Mouse (Mus musculus): ENCODE results near the gene Get4. TPM values are rescaled to one million over a fixed set of nuclear protein-coding genes. Genes with fewer than 3 reads are reported as not detected.

Gene Get4
- polyA plus RNA-seq, 1 experiment, result 106 TPM

DNA sequence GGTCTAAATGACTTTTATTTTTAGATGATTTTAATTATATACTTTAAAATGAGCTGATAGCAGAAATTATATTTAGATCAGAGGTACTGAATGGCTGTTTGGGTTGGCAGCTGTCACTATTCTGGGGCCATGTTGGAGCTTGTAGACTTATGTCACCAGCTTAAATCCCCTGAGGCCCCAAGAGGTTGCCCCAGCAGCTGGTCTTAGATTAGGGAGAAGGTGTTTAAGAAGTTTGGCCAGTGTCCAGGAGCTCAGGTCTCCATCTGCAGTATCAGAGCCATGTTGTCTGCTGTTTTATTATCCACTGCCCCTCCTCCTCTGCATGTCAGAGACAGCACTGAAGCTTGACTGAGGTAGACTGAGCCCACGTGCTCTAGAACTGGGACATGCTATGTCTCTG lies 8.7 kb upstream of the Get4 start:
- 71% methylated on average over 1 of the region's 1 CpGs for WGBS
- no peak for DNase-seq
- no peak overlapping the region for H3K27ac ChIP-seq (ENCODE audit: insufficient read depth, low read length)
- TF ChIP-seq CTCF (IDR thresholded peaks at IDR 0.05; ENCODE audit: borderline replicate concordance, insufficient read depth, low read depth, low read length) (no peak), POLR2A (IDR thresholded peaks at IDR 0.05; ENCODE audit: borderline replicate concordance, insufficient read depth, low read length) (no peak)
- H3K4me1 ChIP-seq (ENCODE audit: control insufficient read depth, insufficient read depth, low read length), result no peaks in the 10 kb centered on the region
- H3K4me3 ChIP-seq (replicated peaks; ENCODE audit: insufficient read depth, low read depth, low read length), result no peak overlapping the region
- H3K27me3 ChIP-seq (ENCODE audit: control insufficient read depth, insufficient read depth, low read length), result no peaks in the 10 kb centered on the region

DNA sequence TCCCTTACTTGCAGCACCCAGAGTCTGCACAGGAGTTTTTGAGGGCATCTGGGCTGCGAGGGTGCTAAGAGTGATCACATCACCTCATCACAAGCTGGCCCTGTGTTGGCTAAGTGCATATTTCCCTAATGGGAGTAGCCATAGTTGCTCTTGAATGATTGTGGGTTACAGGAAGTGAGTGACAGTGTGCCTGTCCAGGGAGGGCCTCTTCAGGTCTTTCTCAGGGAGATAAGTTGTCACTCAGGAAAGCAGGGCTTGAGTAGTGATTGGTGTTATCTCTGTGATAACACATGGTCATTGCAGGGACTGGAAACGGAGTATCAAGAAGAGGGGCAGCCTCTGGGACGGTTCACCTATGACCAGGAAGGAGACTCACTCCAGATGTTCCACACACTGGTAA lies 4.4 kb upstream of the Get4 start:
- no peak for DNase-seq
- Histone ChIP-seq H3K4me3 (replicated peaks; ENCODE audit: insufficient read depth, low read depth, low read length) (no peak overlapping the region), H3K27ac (ENCODE audit: insufficient read depth, low read length) (no peak overlapping the region), H3K27me3 (ENCODE audit: control insufficient read depth, insufficient read depth, low read length) (no peaks in the 10 kb centered on the region), H3K4me1 (ENCODE audit: control insufficient read depth, insufficient read depth, low read length) (no peaks in the 10 kb centered on the region)
- TF ChIP-seq CTCF (IDR thresholded peaks at IDR 0.05; ENCODE audit: borderline replicate concordance, insufficient read depth, low read depth, low read length) (no peak), POLR2A (IDR thresholded peaks at IDR 0.05; ENCODE audit: borderline replicate concordance, insufficient read depth, low read length) (no peak)
- 90% methylated on average over 3 of the region's 3 CpGs for WGBS

GRCm38 (mm10) chr5:139248846-139249245 lies 3.3 kb upstream of the Get4 start:
- Histone ChIP-seq H3K27me3 (ENCODE audit: control insufficient read depth, insufficient read depth, low read length) (no peaks in the 10 kb centered on the region), H3K27ac (ENCODE audit: insufficient read depth, low read length) (no peak overlapping the region), H3K4me3 (replicated peaks; ENCODE audit: insufficient read depth, low read depth, low read length) (no peak overlapping the region), H3K4me1 (ENCODE audit: control insufficient read depth, insufficient read depth, low read length) (peaks cover 4% of the 10 kb centered on the region; the same call in 1 of the 2 replicates)
- TF ChIP-seq CTCF (IDR thresholded peaks at IDR 0.05; ENCODE audit: borderline replicate concordance, insufficient read depth, low read depth, low read length) (no peak), POLR2A (IDR thresholded peaks at IDR 0.05; ENCODE audit: borderline replicate concordance, insufficient read depth, low read length) (no peak)
- DNase-seq, result no peak
- WGBS, result 22% methylated on average over 3 of the region's 3 CpGs

DNA sequence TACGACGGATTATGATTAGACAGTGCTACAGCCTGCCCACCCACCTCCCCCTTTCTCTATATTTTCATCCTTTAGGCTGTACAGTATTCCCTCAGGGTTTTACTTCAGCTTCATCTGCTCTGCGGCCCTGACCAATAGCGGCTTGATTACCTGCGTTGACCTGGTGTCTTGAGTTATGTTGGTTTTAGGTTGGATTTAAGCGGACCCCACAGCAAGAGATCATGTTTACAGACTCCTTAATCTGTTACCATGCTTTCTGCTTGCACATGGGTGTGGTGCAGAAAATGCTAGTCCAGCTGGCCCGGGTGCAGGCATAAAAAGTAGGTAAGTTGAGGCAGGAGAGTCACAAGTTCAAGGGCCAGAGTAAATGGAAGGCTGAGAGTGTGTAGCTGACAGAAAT lies 845 bp upstream of the Get4 start:
- TF ChIP-seq CTCF (IDR thresholded peaks at IDR 0.05; ENCODE audit: borderline replicate concordance, insufficient read depth, low read depth, low read length) (no peak), POLR2A (IDR thresholded peaks at IDR 0.05; ENCODE audit: borderline replicate concordance, insufficient read depth, low read length) (no peak)
- WGBS, result 84% methylated on average over 7 of the region's 7 CpGs
- Histone ChIP-seq H3K27ac (ENCODE audit: insufficient read depth, low read length) (peak overlapping the region; percentile 58; the same call in 1 of the 2 replicates), H3K27me3 (ENCODE audit: control insufficient read depth, insufficient read depth, low read length) (no peaks in the 10 kb centered on the region), H3K4me3 (replicated peaks; ENCODE audit: insufficient read depth, low read depth, low read length) (no peak overlapping the region), H3K4me1 (ENCODE audit: control insufficient read depth, insufficient read depth, low read length) (peaks cover 17% of the 10 kb centered on the region)
- DNase-seq, result no peak

DNA sequence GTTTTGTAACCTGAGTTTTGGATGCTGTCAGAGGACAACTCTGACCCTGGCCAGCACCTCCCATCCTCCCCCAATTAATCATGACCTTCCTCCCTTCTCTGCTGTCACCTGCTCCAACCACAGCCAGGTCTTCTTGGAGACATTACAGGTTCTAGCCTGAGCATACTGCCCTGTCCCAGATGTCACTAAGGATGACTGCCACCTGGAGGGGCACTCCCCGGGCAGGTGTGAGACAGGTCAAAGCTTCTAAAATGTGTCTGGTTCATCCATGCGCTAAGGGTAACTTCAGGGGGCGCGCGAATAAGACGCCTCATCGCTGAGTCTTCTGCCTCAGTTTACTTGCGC lies 416 bp upstream of the Get4 start:
- DNase-seq, result no peak
- TF ChIP-seq POLR2A (IDR thresholded peaks at IDR 0.05; ENCODE audit: borderline replicate concordance, insufficient read depth, low read length) (no peak), CTCF (IDR thresholded peaks at IDR 0.05; ENCODE audit: borderline replicate concordance, insufficient read depth, low read depth, low read length) (no peak; the same call in 1 of the 2 replicates)
- peak overlapping the region; percentile 99 for H3K4me3 ChIP-seq (replicated peaks; ENCODE audit: insufficient read depth, low read depth, low read length)
- H3K27me3 ChIP-seq (ENCODE audit: control insufficient read depth, insufficient read depth, low read length), result no peaks in the 10 kb centered on the region
- peaks cover 19% of the 10 kb centered on the region for H3K4me1 ChIP-seq (ENCODE audit: control insufficient read depth, insufficient read depth, low read length)
- H3K27ac ChIP-seq (ENCODE audit: insufficient read depth, low read length), result peak overlapping the region; percentile 58
- under 1% methylated on average over 8 of the region's 8 CpGs for WGBS

- 0% methylated on average over 7 of the region's 7 CpGs for WGBS
- Histone ChIP-seq H3K27ac (ENCODE audit: insufficient read depth, low read length) (peak overlapping the region; percentile 92), H3K4me3 (replicated peaks; ENCODE audit: insufficient read depth, low read depth, low read length) (peak overlapping the region; percentile 99), H3K27me3 (ENCODE audit: control insufficient read depth, insufficient read depth, low read length) (no peaks in the 10 kb centered on the region), H3K4me1 (ENCODE audit: control insufficient read depth, insufficient read depth, low read length) (peaks cover 19% of the 10 kb centered on the region)
- no peak for DNase-seq
- 0 out of 2 replicates have a peak, but pooled peaks have one; percentile 0 for TF ChIP-seq CTCF (IDR thresholded peaks at IDR 0.05; ENCODE audit: borderline replicate concordance, insufficient read depth, low read depth, low read length)
- TF ChIP-seq POLR2A (IDR thresholded peaks at IDR 0.05; ENCODE audit: borderline replicate concordance, insufficient read depth, low read length), result no peak
Observed at GRCm38 (mm10) chr5:139252910-139253245, 754 bp downstream of the Get4 start.

DNA sequence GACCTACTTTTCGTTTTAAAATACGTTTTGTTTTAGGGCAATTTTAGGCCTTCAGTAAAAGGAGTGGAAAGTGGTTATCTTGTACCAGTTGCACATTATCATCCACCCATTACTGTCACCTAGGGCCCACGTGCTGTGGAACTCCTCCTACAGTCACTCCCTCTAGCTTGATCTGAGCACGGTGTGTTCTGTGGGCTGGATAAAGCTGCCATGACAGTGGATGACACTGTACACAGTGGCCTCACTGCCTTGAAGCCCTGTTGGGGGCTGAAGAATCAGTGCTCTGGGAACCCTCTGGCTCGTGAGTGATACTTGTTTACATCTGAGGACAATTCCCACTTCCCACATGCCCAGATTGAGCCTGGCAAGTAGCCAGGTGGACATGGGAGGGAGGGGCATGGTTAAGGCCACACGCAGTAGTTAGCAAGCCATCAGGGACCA lies 1.2 kb downstream of the Get4 start:
- no peaks in the 10 kb centered on the region for H3K27me3 ChIP-seq (ENCODE audit: control insufficient read depth, insufficient read depth, low read length)
- TF ChIP-seq CTCF (IDR thresholded peaks at IDR 0.05; ENCODE audit: borderline replicate concordance, insufficient read depth, low read depth, low read length) (no peak), POLR2A (IDR thresholded peaks at IDR 0.05; ENCODE audit: borderline replicate concordance, insufficient read depth, low read length) (no peak)
- WGBS, result 4% methylated on average over 6 of the region's 6 CpGs
- H3K4me3 ChIP-seq (replicated peaks; ENCODE audit: insufficient read depth, low read depth, low read length), result peak overlapping the region; percentile 99
- H3K27ac ChIP-seq (ENCODE audit: insufficient read depth, low read length), result peak overlapping the region; percentile 92
- H3K4me1 ChIP-seq (ENCODE audit: control insufficient read depth, insufficient read depth, low read length), result peaks cover 19% of the 10 kb centered on the region
- DNase-seq, result peak; percentile 50 to 55

GRCm38 (mm10) chr5:139254938-139255337 lies 2.8 kb downstream of the Get4 start:
- no peaks in the 10 kb centered on the region for H3K27me3 ChIP-seq (ENCODE audit: control insufficient read depth, insufficient read depth, low read length)
- no peak overlapping the region for H3K4me3 ChIP-seq (replicated peaks; ENCODE audit: insufficient read depth, low read depth, low read length)
- no peak for DNase-seq
- 72% methylated on average over 6 of the region's 6 CpGs for WGBS
- no peak for TF ChIP-seq CTCF (IDR thresholded peaks at IDR 0.05; ENCODE audit: borderline replicate concordance, insufficient read depth, low read depth, low read length)
- TF ChIP-seq POLR2A (IDR thresholded peaks at IDR 0.05; ENCODE audit: borderline replicate concordance, insufficient read depth, low read length), result no peak
- H3K4me1 ChIP-seq (ENCODE audit: control insufficient read depth, insufficient read depth, low read length), result peaks cover 23% of the 10 kb centered on the region
- no peak overlapping the region for H3K27ac ChIP-seq (ENCODE audit: insufficient read depth, low read length)

Data from cerebellum, adult 2 months (tissue).